Comparison of ENCODE assay signal across 18 mouse cellular contexts in the genomic region with DNA sequence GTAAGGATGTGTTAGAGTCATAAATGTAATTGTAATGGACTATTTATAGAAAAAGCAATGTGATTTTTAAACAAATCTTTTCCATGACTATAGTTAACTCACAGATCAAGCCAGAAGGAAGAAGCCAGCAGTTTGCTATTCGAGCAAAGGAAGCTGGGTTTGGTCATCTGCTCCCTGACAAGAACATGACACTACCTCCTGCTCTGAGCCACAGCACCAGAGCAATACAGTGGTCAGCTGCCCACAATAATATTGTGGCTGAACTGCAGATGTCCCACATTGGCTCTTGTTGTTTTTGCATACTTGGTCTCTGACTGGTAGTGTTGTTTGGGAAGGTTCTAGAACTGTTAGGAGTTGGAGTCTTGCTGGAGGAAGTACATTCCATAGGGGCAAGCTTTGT.
A peak's percentile ranks its signal among the peaks of the same experiment; 100 is the strongest.
DNase-seq lines count a peak whose midpoint lies in the region; ATAC-seq and TF ChIP-seq lines count a peak whose summit lies in the region.
"Had no signal": no experiment of that assay in that cellular context is flagged by ENCODE, and none has a peak within 500 bp of the region (broad histone marks: within the 10 kb centered on the region; RNA-seq: fewer than 3 reads in every experiment).

No protein-coding gene starts in this region.

- no peak overlapping the region for H3K4me3 ChIP-seq in heart, adult 2 months
- H3K4me3 ChIP-seq in heart, embryonic 12.5 days: no peak overlapping the region
- no peak overlapping the region for H3K4me3 ChIP-seq in left cerebral cortex, adult 2 months
- no peak overlapping the region for H3K4me3 ChIP-seq in myocyte
- H3K4me3 ChIP-seq: embryonic facial prominence, embryonic 13.5 days; limb, embryonic 13.5 days; liver, embryonic 15.5 days had no signal

- DNase-seq in heart, adult 2 months: no peak
- no peak for DNase-seq in left cerebral cortex, adult 2 months (ENCODE audit: extremely low spot score in 1 of 2, low spot score in 2 of 2)
- DNase-seq in left cerebral cortex, postnatal 36 days (ENCODE audit: low spot score in 2 of 2): no peak
- peak; percentile 43 for DNase-seq in NIH3T3 (ENCODE audit: low read depth)
- DNase-seq: cerebellum, adult 9-10 months; gastrocnemius, postnatal 10 days; kidney, adult 11 months; kidney, postnatal 14 days; right cerebral cortex, postnatal 25 days; thymus, postnatal 4 days had no signal

- ATAC-seq in heart, embryonic 12.5 days (ENCODE audit: insufficient number of reproducible peaks, low FRiP score): no peak
- no peak for ATAC-seq in megakaryocyte-erythroid progenitor cell, adult 5-6 weeks (replicated peaks; ENCODE audit: low FRiP score, low TSS enrichment, poor library complexity, severe bottlenecking)
- ATAC-seq: hindbrain, postnatal 0 days; lung, postnatal 0 days had no signal

- H3K36me3 ChIP-seq in heart, adult 2 months (ENCODE audit: control insufficient read depth, insufficient read depth, low read length): peaks cover 2% of the 10 kb centered on the region; the same call in 1 of the 2 replicates
- no peaks in the 10 kb centered on the region for H3K36me3 ChIP-seq in heart, embryonic 12.5 days
- no peaks in the 10 kb centered on the region for H3K36me3 ChIP-seq in myocyte (ENCODE audit: control insufficient read depth, insufficient read depth)
- H3K36me3 ChIP-seq: embryonic facial prominence, embryonic 13.5 days; limb, embryonic 13.5 days; liver, embryonic 15.5 days had no signal

- no peak for TF ChIP-seq POLR2A in heart, adult 2 months (IDR thresholded peaks at IDR 0.05; ENCODE audit: insufficient read depth, low read depth, low read length)
- TF ChIP-seq POLR2A in myocyte (IDR thresholded peaks at IDR 0.05; ENCODE audit: insufficient read length, low read depth): no peak

- H3K9ac ChIP-seq in heart, adult 2 months (ENCODE audit: low read depth, low read length): no peak overlapping the region
- no peak overlapping the region for H3K9ac ChIP-seq in heart, embryonic 12.5 days
- H3K9ac ChIP-seq: embryonic facial prominence, embryonic 13.5 days; limb, embryonic 13.5 days; liver, embryonic 15.5 days had no signal

- peak overlapping the region; percentile 81 for H3K27ac ChIP-seq in heart, adult 2 months
- no peak overlapping the region for H3K27ac ChIP-seq in heart, embryonic 12.5 days (ENCODE audit: poor library complexity, severe bottlenecking)
- H3K27ac ChIP-seq in left cerebral cortex, adult 2 months: peak overlapping the region; percentile 65
- H3K27ac ChIP-seq: embryonic facial prominence, embryonic 13.5 days; hindbrain, postnatal 0 days; limb, embryonic 13.5 days; liver, embryonic 15.5 days had no signal

- H3K4me1 ChIP-seq in heart, adult 2 months (ENCODE audit: control insufficient read depth, insufficient read depth, low read length): peaks cover 4% of the 10 kb centered on the region
- H3K4me1 ChIP-seq in heart, embryonic 12.5 days (replicated peaks): peaks cover 35% of the 10 kb centered on the region
- H3K4me1 ChIP-seq: liver, embryonic 15.5 days had no signal

- no peak for TF ChIP-seq CTCF in heart, adult 2 months (IDR thresholded peaks at IDR 0.05)
- no peak for TF ChIP-seq CTCF in left cerebral cortex, adult 2 months (IDR thresholded peaks at IDR 0.05)

- intact Hi-C loops in heart, adult 2 months (cut with DNase I): no loop called here
- intact Hi-C loops in left cerebral cortex, adult 2 months (cut with DNase I): no loop called here
- intact Hi-C loops in left cerebral cortex, postnatal 36 days (cut with DNase I): no loop called here

- no peaks in the 10 kb centered on the region for H3K27me3 ChIP-seq in heart, adult 2 months (ENCODE audit: control insufficient read depth, insufficient read depth, low read length)
- no peaks in the 10 kb centered on the region for H3K27me3 ChIP-seq in heart, embryonic 12.5 days (replicated peaks)
- no peaks in the 10 kb centered on the region for H3K27me3 ChIP-seq in myocyte (ENCODE audit: control insufficient read depth, insufficient read depth, insufficient read length)
- H3K27me3 ChIP-seq: embryonic facial prominence, embryonic 13.5 days; limb, embryonic 13.5 days; liver, embryonic 15.5 days had no signal

- WGBS in heart, adult 2 months: 23% methylated on average over 1 of the region's 1 CpGs
- 55% methylated on average over 1 of the region's 1 CpGs for WGBS in heart, embryonic 12.5 days

- peaks cover 4% of the 10 kb centered on the region; the same call in 1 of the 2 replicates for H3K9me3 ChIP-seq in heart, embryonic 12.5 days (replicated peaks)
- H3K9me3 ChIP-seq: embryonic facial prominence, embryonic 13.5 days; limb, embryonic 13.5 days; liver, embryonic 15.5 days had no signal

- H3K4me2 ChIP-seq in heart, embryonic 12.5 days: no peak overlapping the region
- peak overlapping the region; percentile 64 for H3K4me2 ChIP-seq in myocyte (ENCODE audit: low read depth)
- H3K4me2 ChIP-seq: embryonic facial prominence, embryonic 13.5 days; limb, embryonic 13.5 days; liver, embryonic 15.5 days had no signal

- no peaks in the 10 kb centered on the region for H3K79me2 ChIP-seq in heart, adult 2 months (replicated peaks; ENCODE audit: control insufficient read depth, insufficient read depth, low read length)
- no peaks in the 10 kb centered on the region for H3K79me2 ChIP-seq in myocyte (ENCODE audit: control insufficient read depth, insufficient read depth)

- H3ac ChIP-seq in myocyte (ENCODE audit: control insufficient read depth, insufficient read length): no peak overlapping the region

- no peak for TF ChIP-seq EP300 in heart, adult 2 months (IDR thresholded peaks at IDR 0.05; ENCODE audit: insufficient read depth, low read depth, low read length)

TF ChIP-seq in myocyte, 11 proteins besides CTCF, POLR2A, EP300 and RAD21:
- peak; percentile 33 for TF ChIP-seq MAX (IDR thresholded peaks at IDR 0.05; ENCODE audit: low read depth)
- 0 out of 2 replicates have a peak, but pooled peaks have one; percentile 11 for TF ChIP-seq CEBPB (IDR thresholded peaks at IDR 0.05; ENCODE audit: insufficient read depth, poor library complexity, severe bottlenecking)
- TF ChIP-seq POLR2AphosphoS2 (IDR thresholded peaks at IDR 0.05; ENCODE audit: insufficient read length, low read depth): no peak
- no peak for TF ChIP-seq REST (IDR thresholded peaks at IDR 0.05; ENCODE audit: insufficient read depth, insufficient read length)
- no peak for TF ChIP-seq SRF (IDR thresholded peaks at IDR 0.05; ENCODE audit: control insufficient read depth, insufficient read length, low read depth)
- TF ChIP-seq MYOD1 (IDR thresholded peaks at IDR 0.05; ENCODE audit: control insufficient read depth in 1 of 3, insufficient read length in 2 of 3, low read depth in 2 of 3): peak in 2 of 3 experiments; percentile 60 to 82
- TF ChIP-seq USF1 (IDR thresholded peaks at IDR 0.05; ENCODE audit: low read depth): peak; percentile 48
- peak; percentile 50 for TF ChIP-seq TCF12 (IDR thresholded peaks at IDR 0.05; ENCODE audit: insufficient read depth, poor library complexity, severe bottlenecking)
- peak; percentile 41 for TF ChIP-seq TCF3 (IDR thresholded peaks at IDR 0.05; ENCODE audit: insufficient read length, low read depth)
- peak in 2 of 3 experiments; percentile 69 to 86 for TF ChIP-seq MYOG (IDR thresholded peaks at IDR 0.05; ENCODE audit: control insufficient read depth in 1 of 3, insufficient read depth in 1 of 3, insufficient read length in 2 of 3, low read depth in 2 of 3)
- no peak for TF ChIP-seq E2F4 (IDR thresholded peaks at IDR 0.05; ENCODE audit: insufficient read depth)
